Mouse (Mus musculus) thymus, adult 2 months (tissue): ENCODE results near the gene Tbccd1. TPM values are rescaled to one million over a fixed set of nuclear protein-coding genes. Genes with fewer than 3 reads are reported as not detected.
A peak's percentile ranks its signal among the peaks of the same experiment; 100 is the strongest.

Experiments
- DNase-seq: peaks from one replicate; pipeline ENCODE4 v3.0.0; 2021
- H3K27ac ChIP-seq: fragments of 200-500 bp; 2 replicates; pipeline ENCODE4 v1.5.1; 2012; ENCODE audit warnings: low read length, control low read depth; ENCODE audit not compliant: control insufficient read depth, insufficient read depth
- H3K27me3 ChIP-seq: fragments of 200-500 bp; 2 replicates; pipeline ENCODE4 v1.6.1; 2012; ENCODE audit warnings: mild to moderate bottlenecking, low read length, moderate library complexity, mixed read lengths; ENCODE audit not compliant: control insufficient read depth, insufficient read depth
- H3K36me3 ChIP-seq: fragments of 200-500 bp; 2 replicates; pipeline ENCODE4 v1.6.1; 2012; ENCODE audit warnings: mild to moderate bottlenecking, low read length, moderate library complexity; ENCODE audit not compliant: control insufficient read depth, insufficient read depth
- H3K4me1 ChIP-seq: fragments of 200-500 bp; replicated peaks from 2 replicates; pipeline ENCODE4 v1.6.1; 2012; ENCODE audit warnings: low read length; ENCODE audit not compliant: control insufficient read depth, insufficient read depth
- H3K4me3 ChIP-seq: fragments of 200-500 bp; 2 replicates; pipeline ENCODE4 v1.5.1; 2012; ENCODE audit warnings: mild to moderate bottlenecking, low read length, control low read depth, moderate library complexity; ENCODE audit not compliant: control insufficient read depth, insufficient read depth
- CTCF ChIP-seq: fragments of 200-500 bp; IDR thresholded peaks from 2 replicates; pipeline ENCODE4 v1.5.1; 2012; ENCODE audit warnings: mild to moderate bottlenecking, control low read depth, low read length, moderate library complexity, borderline replicate concordance; ENCODE audit not compliant: control insufficient read depth, poor library complexity, insufficient read depth; ENCODE audit errors: extremely low read depth
- POLR2A ChIP-seq: fragments of 200-500 bp; IDR thresholded peaks from 2 replicates; pipeline ENCODE4 v1.6.1; 2012; ENCODE audit warnings: mild to moderate bottlenecking, low read length, control low read depth, moderate library complexity; ENCODE audit not compliant: control insufficient read depth, poor library complexity, insufficient read depth; ENCODE audit errors: extremely low read depth
- WGBS: fragments of 180-500 bp; shearing (Covaris S2); methylation state at CpG from one replicate; pipeline ENCODE4 v1.1.7; 2018; 5-methylcytosine and 5-hydroxymethylcytosine counted together
- polyA plus RNA-seq: library from polyadenylated mRNA; depleted of rRNA; stranded (reverse); fragments of >200 nt; gene quantifications from 2 replicates; pipeline ENCODE4 v1.2.3, GENCODE M21; 2012

The Tbccd1 gene
- polyA plus RNA-seq, 1 experiment: 14.5 TPM

DNA sequence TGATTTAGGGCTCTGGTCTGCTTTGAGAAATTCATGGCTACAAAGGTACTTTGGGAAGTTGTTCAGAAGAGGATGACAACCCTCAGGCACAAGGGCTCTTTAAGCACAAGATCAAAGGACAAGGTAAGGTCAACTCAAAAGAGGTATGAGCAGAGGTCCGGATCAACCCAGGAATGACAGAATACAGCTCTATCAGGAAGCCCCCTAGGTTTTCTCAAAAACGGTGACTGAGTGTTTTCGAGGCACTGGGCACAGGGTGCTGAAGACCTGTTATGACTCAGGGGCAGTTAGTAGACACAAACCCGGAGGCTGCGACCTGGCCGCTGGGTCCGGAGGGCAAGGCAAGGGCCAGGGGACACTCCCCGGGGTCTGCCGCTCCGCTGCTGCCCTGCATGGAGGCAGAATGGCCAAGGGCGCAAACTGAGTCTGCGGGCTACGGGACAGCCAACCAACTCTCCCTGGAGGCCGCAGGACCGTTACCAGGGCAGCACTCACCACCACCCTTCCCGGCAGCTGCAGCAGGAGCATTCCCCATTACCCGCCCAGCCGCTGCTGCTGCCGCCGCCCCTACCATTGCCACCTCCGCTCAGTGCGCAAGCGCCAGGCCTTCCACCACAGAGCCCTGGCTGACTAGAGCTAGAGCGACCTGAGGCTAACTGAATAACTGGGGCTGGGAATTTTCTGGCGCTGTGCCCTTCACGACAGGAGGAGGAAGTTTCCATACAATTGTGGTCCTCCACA, 13.2 kb downstream of the Tbccd1 start:
- DNase-seq: peak; percentile 34
- WGBS: 19% methylated on average over 26 of the region's 26 CpGs
- peaks cover 5% of the 10 kb centered on the region; the same call in 1 of the 2 replicates for H3K4me1 ChIP-seq
- H3K27ac ChIP-seq: no peak overlapping the region
- no peaks in the 10 kb centered on the region for H3K36me3 ChIP-seq
- TF ChIP-seq POLR2A: no peak
- TF ChIP-seq CTCF: no peak
- no peaks in the 10 kb centered on the region for H3K27me3 ChIP-seq
- H3K4me3 ChIP-seq: peak overlapping the region; percentile 31

DNA sequence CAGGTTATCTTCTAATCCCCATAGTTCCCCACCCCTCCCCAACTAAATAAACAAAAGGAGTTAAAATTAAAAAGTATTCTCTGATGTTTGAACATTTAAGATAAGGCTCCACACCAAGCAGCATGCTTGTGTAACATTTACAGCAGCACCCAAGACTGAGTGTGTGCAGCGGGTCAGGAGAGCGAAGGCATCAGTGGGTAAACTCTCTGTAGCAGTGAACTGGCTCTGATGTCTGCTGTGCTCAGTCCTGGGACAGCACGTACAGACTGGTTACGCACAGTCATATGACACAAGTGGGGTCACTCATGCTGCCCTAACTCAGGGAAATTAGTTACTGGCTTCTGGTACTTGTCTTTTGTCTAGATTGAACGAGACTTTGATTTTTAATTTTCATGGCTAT, 14.6 kb downstream of the Tbccd1 start:
- Histone ChIP-seq H3K36me3 (no peaks in the 10 kb centered on the region), H3K27ac (no peak overlapping the region), H3K4me1 (peaks cover 5% of the 10 kb centered on the region; the same call in 1 of the 2 replicates), H3K27me3 (no peaks in the 10 kb centered on the region), H3K4me3 (no peak overlapping the region)
- 99% methylated on average over 5 of the region's 5 CpGs for WGBS
- DNase-seq: no peak
- TF ChIP-seq POLR2A (no peak), CTCF (no peak)

DNA sequence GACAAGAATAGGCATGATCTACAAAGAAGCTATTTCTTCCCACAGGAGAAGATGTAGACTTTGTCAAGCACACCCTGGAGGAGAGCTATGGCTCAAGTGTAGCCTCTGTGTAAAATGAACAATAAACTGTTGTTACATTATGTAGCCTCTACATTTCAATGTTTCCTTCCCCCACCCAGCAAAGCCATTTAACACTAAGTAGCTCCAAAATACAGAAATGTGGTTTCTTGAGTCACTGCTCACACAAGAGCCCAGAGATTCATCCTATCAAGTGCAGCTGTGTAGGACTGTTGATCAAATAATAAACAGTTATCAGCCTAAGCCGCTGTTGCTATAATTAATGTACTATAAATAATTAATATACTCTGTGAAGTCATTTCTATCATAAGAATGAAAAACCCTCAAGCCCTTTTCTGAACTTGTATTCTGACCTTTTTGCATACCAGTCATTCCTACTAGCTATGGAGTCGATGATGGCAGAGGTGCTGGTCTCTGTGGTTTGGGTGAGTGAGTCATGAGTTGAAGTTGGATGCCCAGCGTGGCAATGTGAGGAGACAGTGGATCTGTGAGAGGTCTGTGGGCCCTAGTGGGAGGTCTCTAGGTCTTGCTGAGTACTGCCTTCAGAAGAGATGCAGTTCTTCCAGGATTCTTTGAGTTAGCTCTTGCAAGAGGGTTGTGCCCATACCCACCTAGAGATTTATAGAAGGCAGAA, 18.2 kb downstream of the Tbccd1 start:
- H3K27ac ChIP-seq: no peak overlapping the region
- no peak overlapping the region for H3K4me3 ChIP-seq
- no peaks in the 10 kb centered on the region for H3K27me3 ChIP-seq
- TF ChIP-seq CTCF: no peak
- TF ChIP-seq POLR2A: no peak
- peaks cover 3% of the 10 kb centered on the region; the same call in 1 of the 2 replicates for H3K4me1 ChIP-seq
- H3K36me3 ChIP-seq: no peaks in the 10 kb centered on the region
- WGBS: 87% methylated on average over 3 of the region's 3 CpGs
- DNase-seq: no peak

DNA sequence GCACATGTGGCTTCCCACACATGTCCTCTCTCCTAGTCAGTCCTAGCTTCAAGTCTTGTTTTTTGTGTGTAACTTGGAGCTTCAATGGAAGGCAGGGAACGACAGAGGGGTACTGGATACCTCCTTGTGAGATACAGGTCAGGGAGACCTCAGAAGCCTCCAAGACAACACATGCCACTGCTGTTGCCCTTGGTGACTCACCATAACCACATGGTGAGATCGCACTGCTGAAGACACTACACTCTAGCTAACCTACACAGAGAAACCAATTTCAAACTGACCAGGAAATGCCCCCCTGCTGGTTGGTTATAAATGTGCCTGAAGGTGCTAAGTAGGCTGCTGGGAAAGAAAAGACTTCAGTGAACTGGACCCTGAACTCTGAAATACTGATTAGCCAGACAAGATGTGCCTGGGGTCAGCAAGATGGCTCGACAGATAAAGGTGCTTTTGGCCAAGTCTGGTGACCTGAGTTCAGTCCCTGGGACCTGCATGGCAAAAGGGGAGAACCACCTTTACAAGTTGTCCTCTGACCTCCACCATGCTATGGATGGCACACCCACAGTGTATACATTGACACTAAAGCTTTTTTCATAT, 24.4 kb downstream of the Tbccd1 start:
- TF ChIP-seq POLR2A (no peak), CTCF (no peak)
- DNase-seq: no peak
- 97% methylated on average over 3 of the region's 3 CpGs for WGBS
- Histone ChIP-seq H3K4me1 (no peaks in the 10 kb centered on the region), H3K27ac (no peak overlapping the region), H3K36me3 (no peaks in the 10 kb centered on the region; the same call in 1 of the 2 replicates), H3K27me3 (no peaks in the 10 kb centered on the region), H3K4me3 (no peak overlapping the region)

DNA sequence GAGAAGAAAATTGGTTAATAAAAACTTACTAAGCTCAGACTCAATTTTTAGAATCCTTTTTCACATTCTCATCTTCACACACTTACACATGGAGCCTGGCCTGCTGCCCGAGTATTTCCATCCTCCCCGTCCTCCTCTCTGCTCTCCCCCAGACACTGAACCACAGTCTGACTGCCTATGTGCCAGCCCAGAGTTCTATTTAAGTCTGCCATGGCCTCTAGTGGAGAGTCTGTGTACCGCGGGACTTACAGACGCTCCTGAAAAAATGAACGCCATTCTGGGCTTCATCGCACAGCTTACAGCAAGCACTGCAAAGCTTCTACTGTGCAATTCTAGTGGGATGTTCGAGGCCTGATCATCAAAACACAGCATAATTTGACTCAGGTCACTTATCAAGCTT, 36.7 kb downstream of the Tbccd1 start:
- Histone ChIP-seq H3K4me3 (no peak overlapping the region), H3K4me1 (no peaks in the 10 kb centered on the region), H3K27ac (no peak overlapping the region), H3K36me3 (peaks cover 6% of the 10 kb centered on the region), H3K27me3 (no peaks in the 10 kb centered on the region)
- DNase-seq: no peak
- 79% methylated on average over 8 of the region's 8 CpGs for WGBS
- TF ChIP-seq POLR2A (no peak), CTCF (no peak)

DNA sequence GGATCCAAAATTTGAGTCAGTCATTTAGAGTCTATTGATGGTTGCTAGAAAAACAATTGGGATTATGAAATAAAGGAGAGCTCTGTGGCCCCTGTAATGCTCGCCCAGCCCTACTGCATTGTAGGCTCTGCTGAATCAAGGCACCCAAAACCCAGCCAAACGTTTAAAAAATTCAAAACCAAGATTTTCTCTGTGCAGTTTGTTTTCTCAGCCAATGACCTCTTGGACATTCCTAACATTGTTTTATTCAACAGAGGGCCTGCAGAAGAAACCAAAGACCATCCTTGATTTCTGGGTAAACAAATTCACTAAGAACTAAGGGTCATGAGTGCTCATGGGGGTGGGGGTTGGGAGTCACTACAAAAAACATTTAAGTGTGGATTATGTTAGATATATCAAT, 46.0 kb downstream of the Tbccd1 start, which contains the start of gene Crygs:
Gene Crygs (minus strand): TSS at position 101 of the 400 bp plus-strand sequence.
- no peaks in the 10 kb centered on the region for H3K36me3 ChIP-seq
- no peak for DNase-seq
- no peak within 1 kb of the TSS for H3K4me3 ChIP-seq
- H3K27ac ChIP-seq: no peak within 1 kb of the TSS
- 88% methylated on average over 2 of the region's 2 CpGs for WGBS
- TF ChIP-seq CTCF: no peak
- peaks cover 4% of the 10 kb centered on the region for H3K4me1 ChIP-seq
- H3K27me3 ChIP-seq: no peaks in the 10 kb centered on the region
